Mouse (Mus musculus) midbrain, embryonic 14.5 days (tissue): Measurements from ENCODE around the gene Olfr194. TPM values are rescaled to one million over a fixed set of nuclear protein-coding genes. Genes with fewer than 3 reads are reported as not detected.
"Not testable (repeated sequence)": the region's sequence is repeated elsewhere in the genome, so short reads cannot be mapped to it uniquely, and the experiment has no call there.

Source experiments
- ATAC-seq: fragments of 200-750 bp; cut with Nextera tagmentation; 2 replicates; pipeline ENCODE4 v1.8.0; 2017; ENCODE audit warnings: moderate number of reproducible peaks, moderate library complexity; ENCODE audit not compliant: low FRiP score, low TSS enrichment
- DNase-seq: peaks from one replicate; pipeline ENCODE4 v3.0.0-alpha.2; 2015
- H3K27ac ChIP-seq: fragments of 300-500 bp; sonication (generic); replicated peaks from 2 replicates; pipeline ENCODE4 v1.5.1; 2014; ENCODE audit warnings: mild to moderate bottlenecking, low read depth, low read length, moderate library complexity
- H3K27me3 ChIP-seq: fragments of 300-500 bp; sonication (generic); 2 replicates; pipeline ENCODE4 v1.6.1; 2014; ENCODE audit warnings: low read length, control low read depth, mixed read lengths; ENCODE audit not compliant: control insufficient read depth, insufficient read depth
- H3K36me3 ChIP-seq: fragments of 300-500 bp; sonication (generic); 2 replicates; pipeline ENCODE4 v1.6.1; 2014; ENCODE audit warnings: low read length, control low read depth; ENCODE audit not compliant: control insufficient read depth, insufficient read depth
- H3K4me1 ChIP-seq: fragments of 300-500 bp; sonication (generic); 2 replicates; pipeline ENCODE4 v1.6.1; 2014; ENCODE audit warnings: mild to moderate bottlenecking, antibody characterized with exemption, low read length, control low read depth; ENCODE audit not compliant: control insufficient read depth, insufficient read depth
- H3K4me2 ChIP-seq: fragments of 300-500 bp; sonication (generic); 2 replicates; pipeline ENCODE4 v1.6.1; 2014; ENCODE audit warnings: mild to moderate bottlenecking, low read length, moderate library complexity
- H3K4me3 ChIP-seq: fragments of 300-500 bp; sonication (generic); replicated peaks from 2 replicates; pipeline ENCODE4 v1.5.1; 2014; ENCODE audit warnings: low read depth, low read length
- H3K9ac ChIP-seq: fragments of 300-500 bp; sonication (generic); replicated peaks from 2 replicates; pipeline ENCODE4 v1.6.1; 2014; ENCODE audit warnings: mild to moderate bottlenecking, low read length, moderate library complexity
- H3K9me3 ChIP-seq: fragments of 300-500 bp; sonication (generic); 2 replicates; pipeline ENCODE4 v1.6.1; 2016; ENCODE audit warnings: low read length, control low read depth, mixed read lengths; ENCODE audit not compliant: control insufficient read depth
- WGBS: fragments of 180-500 bp; shearing (Covaris S2); extraction: QIAGEN DNeasy Blood & Tissue Kit; methylation state at CpG from one replicate; pipeline ENCODE4 v1.1.7; 2014; 5-methylcytosine and 5-hydroxymethylcytosine counted together
- polyA plus RNA-seq: library from polyadenylated mRNA; unstranded; fragments of >200 nt; fragmentation: Nextera tagmentation; extraction: Ambion mirVana; gene quantifications from 2 replicates; pipeline ENCODE4 v1.2.1, GENCODE M21; 2014

The Olfr194 gene
- not detected in 2 replicates for polyA plus RNA-seq

DNA sequence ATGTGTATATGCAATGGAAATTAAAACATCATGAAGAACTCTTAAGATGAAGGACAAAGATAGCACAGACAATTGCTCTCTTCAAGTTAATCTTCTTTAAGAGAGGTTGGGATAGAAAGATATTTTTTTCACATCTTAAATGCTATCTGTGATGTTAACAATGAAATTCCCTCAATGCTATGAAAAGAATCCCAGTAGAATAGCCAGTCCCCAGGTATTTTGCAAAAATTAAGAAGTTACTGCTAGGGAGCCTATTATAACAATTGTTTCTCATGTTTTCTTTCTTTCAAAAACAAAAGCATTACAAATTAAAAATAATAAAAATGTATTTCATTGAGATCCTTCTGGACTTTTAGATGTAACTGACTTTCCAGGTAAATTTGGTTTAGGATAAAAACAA lies at the start of gene Olfr194:
Olfr194 (minus strand) TSS at position 101 of the 400 bp plus-strand sequence.
- no peak within 1 kb of the TSS for H3K27ac ChIP-seq
- no peak within 1 kb of the TSS for H3K4me2 ChIP-seq
- DNase-seq (no peak), ATAC-seq (no peak)
- no peak within 1 kb of the TSS for H3K9ac ChIP-seq
- H3K36me3 ChIP-seq = no peaks in the 10 kb centered on the region
- H3K9me3 ChIP-seq = no peaks in the 10 kb centered on the region
- no peak within 1 kb of the TSS for H3K4me3 ChIP-seq
- no peaks in the 10 kb centered on the region for H3K4me1 ChIP-seq
- no peaks in the 10 kb centered on the region for H3K27me3 ChIP-seq

DNA sequence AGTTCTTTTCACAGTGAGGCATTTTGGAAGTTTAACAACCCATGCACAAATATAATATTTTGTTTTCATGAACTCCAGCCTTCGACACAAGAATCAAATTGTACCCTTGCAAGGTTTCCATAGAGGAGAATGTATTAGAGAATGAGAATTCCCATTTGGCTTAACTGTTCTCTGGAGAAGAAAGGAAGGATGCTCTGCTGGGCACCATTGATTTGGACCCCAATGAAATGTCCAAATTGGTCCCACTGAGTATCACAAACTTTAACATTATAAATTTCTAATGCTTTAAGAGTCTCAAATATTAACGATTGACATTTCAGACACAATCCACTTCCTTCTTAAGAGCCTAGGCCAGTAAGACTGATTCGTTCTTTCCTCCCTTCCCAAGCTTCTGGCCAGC lies 49.5 kb upstream of the Olfr194 start, which contains the start of gene Olfr196:
Olfr196 (minus strand) TSS at position 101 of the 400 bp plus-strand sequence.
- Histone ChIP-seq H3K9ac (no peak within 1 kb of the TSS), H3K9me3 (no peaks in the 10 kb centered on the region), H3K27me3 (no peaks in the 10 kb centered on the region), H3K27ac (no peak within 1 kb of the TSS), H3K4me1 (no peaks in the 10 kb centered on the region), H3K4me2 (no peak within 1 kb of the TSS), H3K4me3 (no peak within 1 kb of the TSS), H3K36me3 (no peaks in the 10 kb centered on the region)
- 78% methylated on average over 3 of the region's 3 CpGs for WGBS
- ATAC-seq (no peak), DNase-seq (no peak)

DNA sequence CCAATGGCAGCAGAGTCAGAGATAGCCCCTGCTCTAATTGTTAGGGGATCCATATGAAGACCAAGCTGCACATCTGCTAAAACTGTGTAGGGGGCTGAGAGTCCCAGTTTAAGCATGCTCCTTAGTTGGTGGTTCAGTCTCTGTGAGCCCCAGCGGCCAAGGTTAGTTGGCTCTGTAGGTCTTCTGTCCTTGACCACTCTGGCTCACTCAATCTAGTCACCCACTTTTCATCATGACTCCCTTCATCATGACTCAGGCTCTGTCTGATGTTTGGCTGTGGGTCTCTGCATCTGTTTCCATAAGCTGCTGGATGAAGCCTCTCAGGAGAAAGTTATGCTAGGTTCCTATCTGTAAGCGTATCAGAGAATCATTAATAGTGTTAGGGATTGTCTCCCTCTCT lies 31.1 kb upstream of the Olfr194 start:
- Histone ChIP-seq H3K4me1 (no peaks in the 10 kb centered on the region), H3K27ac (no peak overlapping the region), H3K4me2 (no peak overlapping the region), H3K36me3 (no peaks in the 10 kb centered on the region), H3K9ac (no peak overlapping the region), H3K9me3 (no peaks in the 10 kb centered on the region), H3K4me3 (no peak overlapping the region), H3K27me3 (no peaks in the 10 kb centered on the region)
- 94% methylated on average over 2 of the region's 2 CpGs for WGBS
- ATAC-seq (0 out of 2 replicates have a peak, but pooled peaks have one; percentile 20), DNase-seq (no peak)

DNA sequence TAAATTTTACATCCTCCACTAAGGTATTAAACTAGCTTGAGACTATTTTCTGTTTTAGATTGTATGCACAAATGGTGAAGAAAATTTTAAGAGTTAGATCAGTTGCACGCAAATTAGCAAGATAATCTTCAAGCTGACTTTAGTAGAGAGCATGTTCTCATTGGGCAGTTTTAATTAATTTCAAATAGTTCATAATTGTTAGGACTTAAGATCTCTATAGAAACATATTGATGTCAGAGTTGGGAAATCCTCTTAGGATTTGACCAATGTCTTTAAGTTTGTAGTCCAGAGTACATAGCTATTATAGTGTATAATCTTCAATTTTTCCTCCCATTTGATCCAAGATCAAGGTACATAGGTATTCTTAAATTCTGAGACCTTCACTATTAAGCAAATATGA lies 25.9 kb upstream of the Olfr194 start, which contains the start of gene Olfr195:
Olfr195 (plus strand) TSS at position 301 of the 400 bp plus-strand sequence.
- no peak within 1 kb of the TSS for H3K4me2 ChIP-seq
- no peak within 1 kb of the TSS for H3K9ac ChIP-seq
- no peak for ATAC-seq
- H3K27ac ChIP-seq = no peak within 1 kb of the TSS
- H3K4me1 ChIP-seq = no peaks in the 10 kb centered on the region
- DNase-seq = no peak
- no peak within 1 kb of the TSS for H3K4me3 ChIP-seq
- no peaks in the 10 kb centered on the region for H3K9me3 ChIP-seq
- 92% methylated on average over 1 of the region's 1 CpGs for WGBS
- no peaks in the 10 kb centered on the region for H3K36me3 ChIP-seq
- no peaks in the 10 kb centered on the region for H3K27me3 ChIP-seq

DNA sequence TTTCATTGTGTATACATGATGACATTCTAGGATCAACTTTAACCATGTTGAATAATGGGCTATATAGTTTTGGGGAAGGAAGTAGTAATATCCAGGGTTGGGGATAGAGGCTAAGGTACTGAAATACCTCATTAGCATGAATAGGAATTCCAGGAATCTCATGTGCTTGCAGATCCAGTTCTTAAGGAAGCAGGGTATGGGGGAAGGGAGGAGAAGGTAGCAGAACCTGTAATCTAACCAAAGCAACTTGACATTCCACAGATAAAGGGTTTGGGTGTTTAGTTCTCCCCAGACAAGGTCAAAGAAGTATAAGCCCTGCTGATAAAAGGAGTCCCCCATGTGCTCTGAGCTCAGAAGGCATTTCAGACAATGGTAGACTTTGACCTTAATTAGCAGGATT lies 20.2 kb upstream of the Olfr194 start:
- Histone ChIP-seq H3K4me3 (no peak overlapping the region), H3K4me1 (no peaks in the 10 kb centered on the region), H3K27me3 (no peaks in the 10 kb centered on the region), H3K27ac (no peak overlapping the region), H3K4me2 (no peak overlapping the region), H3K9me3 (no peaks in the 10 kb centered on the region), H3K36me3 (no peaks in the 10 kb centered on the region), H3K9ac (no peak overlapping the region)
- ATAC-seq (no peak), DNase-seq (no peak)

DNA sequence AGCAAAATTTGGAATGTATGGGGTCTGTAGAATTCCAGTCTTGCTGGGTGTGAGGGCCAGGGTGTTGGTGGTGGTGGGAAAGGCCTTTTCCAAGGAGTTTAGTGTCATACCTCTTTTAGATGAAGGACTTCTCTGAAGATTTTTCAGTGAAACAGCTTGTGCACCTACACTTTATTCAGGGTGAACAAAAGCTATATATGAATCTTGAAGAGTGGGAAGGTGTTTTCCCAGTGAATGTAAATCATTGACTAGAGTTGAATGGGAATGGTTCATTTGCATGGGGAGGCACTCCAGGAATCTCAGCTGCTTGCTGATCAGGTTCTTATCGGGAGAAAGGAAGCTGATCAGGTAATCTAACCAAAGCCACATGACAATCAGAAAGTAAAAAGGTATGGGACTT lies 9.9 kb upstream of the Olfr194 start:
- H3K4me1 ChIP-seq = no peaks in the 10 kb centered on the region

DNA sequence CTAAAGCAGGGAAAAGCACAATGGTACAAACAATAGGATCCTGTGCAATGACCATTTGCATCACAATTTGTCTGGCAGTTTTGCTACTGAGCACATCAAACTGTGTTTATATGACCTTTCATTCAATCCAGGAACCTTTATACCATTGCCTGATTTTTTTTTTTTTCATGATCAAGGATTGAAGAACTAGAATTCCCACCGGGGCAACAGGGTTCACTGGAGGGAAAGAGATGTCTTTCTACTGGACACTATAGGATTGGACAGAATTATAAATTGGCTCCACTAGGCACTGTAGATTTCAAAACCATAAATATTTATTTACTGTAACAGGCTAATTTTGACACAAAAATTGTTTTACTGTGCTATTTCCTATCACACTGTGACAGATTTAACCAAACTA lies 9.1 kb downstream of the Olfr194 start, which contains the start of gene Olfr193:
Olfr193 (minus strand) TSS at position 101 of the 400 bp plus-strand sequence.
- H3K4me3 ChIP-seq = no peak within 1 kb of the TSS
- H3K9ac ChIP-seq = no peak within 1 kb of the TSS
- 76% methylated on average over 1 of the region's 1 CpGs for WGBS
- no peaks in the 10 kb centered on the region for H3K9me3 ChIP-seq
- no peak within 1 kb of the TSS for H3K27ac ChIP-seq
- DNase-seq (no peak), ATAC-seq (no peak)
- H3K4me1 ChIP-seq = no peaks in the 10 kb centered on the region
- no peaks in the 10 kb centered on the region for H3K27me3 ChIP-seq
- H3K4me2 ChIP-seq = no peak within 1 kb of the TSS
- no peaks in the 10 kb centered on the region for H3K36me3 ChIP-seq

More for the DNA sequence above, 9.9 kb upstream of the Olfr194 start:
- DNase-seq (no peak), ATAC-seq (no peak)
- Histone ChIP-seq H3K36me3 (no peaks in the 10 kb centered on the region), H3K4me3 (no peak overlapping the region), H3K27me3 (no peaks in the 10 kb centered on the region), H3K9me3 (no peaks in the 10 kb centered on the region), H3K4me2 (no peak overlapping the region), H3K9ac (no peak overlapping the region), H3K27ac (no peak overlapping the region)
- WGBS = 87% methylated on average over 1 of the region's 1 CpGs

DNA sequence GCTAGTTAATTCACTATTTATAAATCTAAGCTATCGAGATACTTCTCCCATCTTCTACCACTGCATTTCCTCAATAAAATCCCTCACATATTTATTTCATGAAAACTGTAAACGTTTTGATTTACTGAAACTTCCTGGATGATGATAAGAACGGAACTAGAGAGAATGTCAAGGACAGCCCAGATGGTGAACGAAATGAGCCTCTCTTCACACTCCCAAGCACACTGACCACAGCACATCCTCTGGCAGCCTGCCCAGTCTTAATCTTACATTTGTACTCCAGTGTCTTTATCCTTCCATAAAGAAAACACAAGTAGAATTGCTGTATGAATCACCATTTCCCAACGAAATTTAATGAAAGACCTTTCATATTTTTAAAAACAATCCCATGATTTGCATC lies 12.3 kb downstream of the Olfr194 start:
- not testable (repeated sequence) for H3K9me3 ChIP-seq, H3K4me3 ChIP-seq
- WGBS = 76% methylated on average over 5 of the region's 5 CpGs

DNA sequence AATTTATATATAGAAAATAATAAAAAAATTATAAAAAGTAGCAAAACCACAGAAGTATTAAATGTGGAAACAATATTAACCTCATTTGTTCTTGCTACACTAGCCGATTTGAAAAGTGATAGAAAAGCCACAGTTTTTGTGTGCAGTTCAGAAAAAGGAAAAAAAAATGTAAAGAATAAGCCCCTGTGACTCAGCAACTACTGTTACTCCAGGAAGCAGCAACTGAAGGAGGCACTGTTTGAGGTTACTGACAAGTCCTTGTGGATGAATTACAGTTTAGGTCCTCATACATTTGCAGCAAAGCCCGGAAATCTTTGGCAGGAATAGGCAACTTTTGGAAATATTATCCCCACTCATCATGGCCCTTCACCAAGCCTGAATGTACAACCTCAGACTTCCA lies 15.6 kb downstream of the Olfr194 start:
- no peak overlapping the region for H3K4me2 ChIP-seq
- H3K27me3 ChIP-seq = no peaks in the 10 kb centered on the region
- no peaks in the 10 kb centered on the region for H3K36me3 ChIP-seq
- ATAC-seq (no peak), DNase-seq (no peak)
- H3K4me1 ChIP-seq = no peaks in the 10 kb centered on the region
- 88% methylated on average over 2 of the region's 2 CpGs for WGBS
- no peaks in the 10 kb centered on the region for H3K9me3 ChIP-seq
- no peak overlapping the region for H3K9ac ChIP-seq
- no peak overlapping the region for H3K4me3 ChIP-seq
- no peak overlapping the region for H3K27ac ChIP-seq

More for the DNA sequence above, 12.3 kb downstream of the Olfr194 start:
- H3K27ac ChIP-seq, H3K36me3 ChIP-seq, DNase-seq, H3K4me1 ChIP-seq, H3K4me2 ChIP-seq, ATAC-seq, H3K27me3 ChIP-seq, H3K9ac ChIP-seq: not testable (repeated sequence)
